Mouse (Mus musculus): ENCODE data around the gene Lgals3bp.

Gene Lgals3bp

DNA sequence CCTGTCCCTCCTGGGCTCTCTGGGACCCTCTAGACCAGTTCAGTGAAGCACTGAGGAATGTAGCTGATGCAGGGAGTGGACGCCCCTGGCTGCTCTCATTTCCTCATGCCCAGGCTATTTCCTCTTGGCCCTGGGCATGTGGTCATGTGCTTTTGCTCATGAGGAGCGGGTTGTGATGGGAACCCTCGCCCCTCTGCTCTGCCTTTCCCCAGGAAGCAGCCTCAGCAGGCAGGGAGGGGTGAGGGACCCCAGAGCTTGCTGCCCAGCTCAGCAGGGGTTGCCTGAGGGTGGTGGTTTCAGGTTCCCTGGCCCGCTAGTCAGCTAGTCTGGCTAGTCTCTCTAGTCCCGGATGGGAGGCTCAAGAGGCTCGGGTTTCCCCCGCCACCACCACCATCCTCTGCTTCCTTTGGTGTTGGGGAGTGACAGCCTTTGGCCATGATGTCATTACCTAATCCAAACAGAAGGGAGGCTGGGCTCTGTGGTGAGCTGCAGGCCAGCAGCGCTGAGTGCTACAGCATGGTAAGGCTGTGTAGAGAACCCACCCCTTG, 38.8 kb downstream of the Lgals3bp start:
- DNase-seq (ENCODE audit: low spot score): no peak

DNA sequence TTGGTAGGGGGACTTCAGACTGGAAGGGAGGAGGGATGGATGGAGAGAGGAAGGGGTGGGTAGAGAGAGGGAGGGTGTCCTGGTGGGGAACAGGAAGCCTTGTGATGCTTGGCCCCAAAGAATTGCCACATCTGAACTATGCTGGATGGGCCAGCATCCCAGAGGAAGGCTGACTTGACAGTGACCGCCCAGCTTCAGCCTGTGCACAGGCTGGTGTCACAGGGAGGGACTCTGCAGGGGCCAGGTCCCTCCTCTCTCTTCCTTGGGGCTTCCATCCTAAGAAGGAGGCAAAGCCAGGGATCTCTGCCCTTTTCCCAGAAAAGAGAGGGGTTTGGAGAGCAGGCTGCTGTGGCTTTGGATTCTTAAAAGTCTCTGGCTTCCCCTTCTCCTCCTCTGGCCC, 39.4 kb downstream of the Lgals3bp start:
- DNase-seq (ENCODE audit: low spot score): no peak

DNA sequence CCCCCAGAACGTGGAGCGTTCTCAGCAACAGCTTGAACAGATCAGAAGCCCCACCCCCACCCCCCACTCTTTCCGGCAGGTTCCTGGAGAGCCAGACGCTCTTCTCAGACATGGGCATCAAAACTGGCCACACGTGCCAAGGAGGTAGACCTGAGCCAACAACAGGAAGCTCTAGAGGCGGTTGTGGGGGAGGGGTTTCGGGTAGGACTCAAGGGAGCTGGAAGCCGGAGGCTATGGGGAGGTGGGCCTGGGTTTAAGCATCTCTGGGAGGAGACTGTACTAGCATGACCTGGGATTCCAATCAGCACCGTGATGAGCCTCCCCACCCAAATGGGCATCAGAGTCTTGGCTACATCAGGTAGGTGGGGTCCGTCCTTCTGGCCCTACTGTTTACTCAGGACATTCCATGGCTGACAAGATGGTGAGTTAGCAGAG, 41.0 kb downstream of the Lgals3bp start:
- peak; percentile 57 for DNase-seq (ENCODE audit: low spot score)

DNA sequence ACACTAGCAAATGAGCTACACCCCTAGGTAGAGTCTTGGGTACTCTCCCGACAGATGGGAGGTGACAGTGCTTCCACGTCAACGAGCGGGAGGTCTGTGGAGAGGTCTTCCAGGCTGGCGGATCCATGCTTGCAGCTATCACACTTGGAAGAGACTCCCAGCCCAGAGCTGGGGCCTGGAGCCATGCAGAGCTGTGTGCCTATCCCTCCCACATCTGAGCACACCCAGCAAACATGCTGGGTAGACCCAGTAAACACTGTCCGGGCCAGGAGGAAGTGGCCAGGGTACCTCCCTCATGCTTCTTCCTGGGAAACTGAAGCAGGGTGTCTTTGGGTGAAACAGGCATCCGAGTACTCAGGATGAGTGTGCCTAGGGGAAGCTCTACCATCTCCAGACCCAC, 41.4 kb downstream of the Lgals3bp start:
- DNase-seq (ENCODE audit: low spot score): no peak

DNA sequence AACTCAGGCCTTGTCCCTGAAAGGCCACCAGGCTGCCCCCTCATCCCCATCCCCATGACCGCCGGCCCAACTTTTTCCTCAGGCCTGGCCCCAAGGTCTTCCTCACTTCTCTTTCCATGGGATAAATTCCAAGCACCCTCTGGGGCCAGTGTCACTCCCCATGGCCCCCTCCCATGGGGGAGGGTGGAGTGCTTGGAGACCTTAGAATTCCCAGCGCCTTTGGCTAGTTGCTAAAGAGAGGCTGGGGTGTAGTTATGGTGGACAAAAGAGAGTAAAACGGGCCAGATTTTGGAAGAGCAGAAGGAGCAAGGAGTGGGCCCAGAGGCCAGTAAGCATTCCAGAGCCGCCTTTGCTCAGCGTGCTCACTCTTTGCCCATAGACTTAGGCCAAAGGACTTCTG, 46.3 kb downstream of the Lgals3bp start, which contains the start of gene Timp2:
Timp2 (minus strand) TSS at position 101 of the 400 bp plus-strand sequence.
- DNase-seq (ENCODE audit: low spot score): no peak

DNA sequence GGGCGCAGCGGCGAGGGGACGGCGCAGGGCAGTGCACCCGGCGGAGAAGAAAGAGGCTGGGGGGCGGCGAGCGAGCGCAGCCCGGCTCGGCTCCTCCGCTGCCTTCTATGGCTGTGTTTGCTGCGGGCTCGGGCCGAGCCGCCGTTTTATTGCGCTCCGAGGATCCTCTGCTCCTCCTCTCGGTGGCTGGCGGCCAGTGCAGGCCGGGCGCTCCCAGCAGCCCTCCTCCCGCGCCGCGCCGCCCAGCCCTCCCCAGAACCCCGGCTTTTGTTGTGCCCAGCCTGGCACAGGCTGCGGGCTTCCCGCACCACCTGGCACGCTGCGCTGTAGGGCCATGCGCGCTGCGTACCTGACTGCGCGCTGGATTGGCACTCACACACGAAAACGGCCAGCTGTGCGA, 46.7 kb downstream of the Lgals3bp start:
- DNase-seq (ENCODE audit: low spot score): peak; percentile 88

DNA sequence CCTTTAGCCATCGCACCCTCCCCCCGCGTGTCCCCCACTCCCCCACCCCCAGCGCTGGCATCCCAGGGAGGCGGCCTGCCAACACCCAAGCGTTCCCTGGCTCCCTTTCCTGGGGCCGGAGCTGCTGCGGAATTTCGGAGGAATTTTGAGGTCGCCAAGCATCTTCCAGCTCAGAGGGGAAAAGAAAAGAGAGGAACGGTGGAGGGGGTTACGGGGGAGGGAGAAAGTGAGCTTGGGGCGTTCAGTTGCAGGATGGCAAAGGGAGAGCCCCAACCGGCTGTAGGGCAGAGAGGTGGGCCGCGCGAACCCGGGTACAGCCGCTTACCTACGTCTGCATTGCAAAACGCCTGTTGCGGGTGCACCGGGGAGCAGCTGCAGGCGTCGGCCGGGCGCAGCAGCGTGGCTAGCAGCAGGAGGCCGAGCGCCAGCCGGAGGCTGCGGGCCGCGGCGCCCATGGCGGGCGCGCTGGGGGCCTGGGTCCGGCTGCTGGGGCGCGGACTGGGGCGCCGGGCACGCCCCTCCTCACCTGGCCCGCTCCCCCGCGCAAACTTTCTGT, 47.2 kb downstream of the Lgals3bp start:
- DNase-seq (ENCODE audit: low spot score): no peak

DNA sequence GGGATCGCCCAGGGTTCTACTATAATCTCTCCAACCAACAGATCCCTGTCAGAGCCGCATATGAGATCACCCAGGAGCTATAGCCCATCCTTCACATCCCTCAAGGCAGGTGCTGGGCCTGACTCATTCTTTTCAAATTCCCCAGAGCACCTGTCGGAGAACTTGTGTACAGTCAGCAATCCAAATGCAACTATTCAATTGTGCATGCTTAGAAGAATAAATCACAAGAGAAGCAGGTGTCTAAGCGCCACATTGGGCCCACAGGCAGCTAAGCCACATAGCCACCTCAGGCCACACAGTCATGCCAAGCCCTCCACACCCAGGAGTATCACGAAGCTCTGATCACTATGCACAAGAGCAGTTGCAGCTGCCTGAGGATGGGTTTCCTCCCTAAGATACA, 52.4 kb downstream of the Lgals3bp start:
- DNase-seq (ENCODE audit: low spot score): no peak

DNA sequence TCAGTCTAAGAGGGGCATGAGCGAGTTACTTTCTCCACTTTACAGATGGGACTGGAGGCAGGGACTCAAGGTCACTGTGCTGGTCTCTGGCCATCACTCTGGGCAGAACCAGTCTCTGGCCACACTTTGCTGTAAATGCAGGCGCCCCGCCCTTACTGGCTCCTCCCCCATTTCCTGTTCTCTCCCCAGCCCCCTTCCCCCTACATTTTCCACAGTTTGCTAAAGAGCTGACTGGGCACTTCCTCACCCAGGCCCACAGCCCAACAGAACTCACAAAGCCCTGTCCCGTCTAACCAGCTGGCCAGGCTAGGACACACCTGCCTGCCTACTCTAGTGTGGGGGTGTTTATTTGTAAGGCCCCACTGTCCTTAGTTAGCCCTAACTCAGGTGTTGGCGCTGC, 53.0 kb downstream of the Lgals3bp start:
- DNase-seq (ENCODE audit: low spot score): peak; percentile 48

DNA sequence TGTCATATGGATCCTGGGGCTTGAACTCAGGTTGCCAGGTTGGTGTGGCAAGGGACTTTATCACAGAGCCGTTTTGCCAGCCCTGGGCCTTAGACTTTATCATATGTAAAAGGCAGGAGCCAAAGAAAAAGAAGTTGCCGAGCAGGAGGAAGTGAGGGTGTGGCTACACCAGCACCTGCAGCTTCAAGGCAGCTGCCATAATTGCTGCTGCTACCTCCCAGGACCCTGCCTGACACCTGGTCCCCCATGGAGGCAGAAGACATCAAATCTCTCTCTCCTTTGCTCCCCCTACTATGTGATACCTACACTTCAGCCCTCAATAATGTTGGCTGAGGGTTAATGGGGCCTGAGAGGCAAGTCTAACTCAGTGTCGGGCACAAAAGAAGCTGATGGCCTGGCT, 53.5 kb downstream of the Lgals3bp start:
- DNase-seq (ENCODE audit: low spot score): no peak

DNA sequence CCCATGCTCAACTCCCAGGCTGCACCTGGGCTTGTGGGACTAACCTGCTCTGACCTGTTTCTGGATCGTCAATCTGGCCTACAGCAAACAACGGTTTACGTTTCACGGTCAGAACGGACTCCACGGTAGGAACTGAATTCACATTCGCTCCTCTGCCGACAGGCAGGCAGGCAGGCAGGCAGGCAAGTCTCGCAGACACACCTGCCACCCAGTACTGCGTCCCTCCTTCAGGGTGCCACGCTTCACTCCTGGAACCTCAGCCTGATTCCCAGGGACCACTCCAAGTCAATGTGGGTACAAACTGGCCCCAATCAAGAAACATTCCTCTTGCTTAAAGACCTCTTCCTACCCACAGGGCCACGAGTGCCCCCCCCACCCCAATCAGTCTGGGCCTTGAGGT, 54.0 kb downstream of the Lgals3bp start:
- DNase-seq (ENCODE audit: low spot score): no peak

DNA sequence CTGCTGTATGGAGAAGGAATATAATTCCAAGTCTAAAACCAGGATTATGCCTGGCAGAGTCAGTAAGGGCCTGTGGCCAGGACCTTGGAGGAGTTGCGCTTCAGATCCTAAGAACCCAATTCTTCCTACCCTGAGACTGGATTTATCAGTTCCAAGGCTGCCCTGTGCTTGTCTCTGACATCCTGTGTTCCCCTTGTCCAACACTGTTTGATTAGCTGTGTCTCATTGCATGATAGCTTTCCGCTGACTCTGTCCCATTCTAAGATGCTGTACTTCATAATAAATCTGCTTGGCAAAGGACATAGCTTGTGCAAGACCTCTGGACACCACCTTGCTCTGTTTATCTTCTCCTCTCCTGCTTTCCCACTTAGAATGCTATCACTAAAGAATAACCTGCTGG, 54.5 kb downstream of the Lgals3bp start:
- DNase-seq (ENCODE audit: low spot score): no peak

DNA sequence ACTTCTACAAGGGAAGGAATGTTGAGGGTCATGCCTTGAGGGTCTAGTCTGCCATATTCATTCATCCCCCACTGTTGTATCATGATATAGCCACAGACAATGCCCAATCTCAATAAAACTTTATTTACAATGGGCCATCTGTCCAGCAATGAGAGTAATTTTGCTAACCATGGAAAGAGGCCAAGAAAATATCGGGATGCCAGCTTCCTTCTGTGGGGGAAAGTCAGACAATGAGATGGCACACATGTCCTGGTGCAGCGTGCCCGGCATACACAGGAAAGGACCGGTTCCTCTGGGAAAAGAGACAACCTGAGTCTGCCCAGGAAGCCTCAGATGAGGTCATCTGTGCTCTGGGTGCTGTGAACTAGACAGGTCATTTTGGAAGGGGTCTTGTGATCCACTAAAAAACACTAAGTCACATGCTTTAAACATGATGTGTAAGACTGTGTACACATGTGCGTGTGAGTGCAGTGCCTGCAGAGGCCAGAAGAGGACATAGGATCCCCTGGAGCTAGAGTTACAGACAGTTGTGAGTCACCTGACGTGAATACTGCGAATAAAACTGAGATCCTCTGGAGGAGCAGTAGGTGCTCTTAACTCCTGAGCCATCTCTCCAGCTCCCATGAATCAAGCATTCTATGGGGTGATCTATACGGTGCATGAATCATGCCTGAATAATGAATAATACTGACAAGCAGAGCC, 55.3 kb downstream of the Lgals3bp start:
- no peak for DNase-seq (ENCODE audit: low spot score)

DNA sequence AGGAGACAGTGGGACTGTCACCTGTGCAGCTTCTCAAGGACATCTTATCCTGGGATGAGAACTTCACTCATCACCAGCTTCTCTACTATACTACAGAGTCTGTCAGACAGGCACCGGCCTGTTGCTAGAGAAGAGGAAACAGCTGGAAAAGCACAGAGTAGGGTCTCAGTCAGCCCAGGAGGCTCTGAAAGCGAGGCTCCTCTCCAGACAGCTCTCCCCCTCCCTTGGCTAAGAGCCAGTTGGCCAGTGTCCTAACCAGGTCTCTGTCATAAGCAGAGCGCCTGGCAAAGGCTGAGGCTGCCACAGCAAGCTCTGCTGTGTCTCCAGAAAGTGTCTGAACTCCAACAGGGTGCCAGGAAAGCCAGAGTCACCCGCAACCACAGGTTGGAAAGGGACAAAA, 56.2 kb downstream of the Lgals3bp start:
- DNase-seq (ENCODE audit: low spot score): no peak

DNA sequence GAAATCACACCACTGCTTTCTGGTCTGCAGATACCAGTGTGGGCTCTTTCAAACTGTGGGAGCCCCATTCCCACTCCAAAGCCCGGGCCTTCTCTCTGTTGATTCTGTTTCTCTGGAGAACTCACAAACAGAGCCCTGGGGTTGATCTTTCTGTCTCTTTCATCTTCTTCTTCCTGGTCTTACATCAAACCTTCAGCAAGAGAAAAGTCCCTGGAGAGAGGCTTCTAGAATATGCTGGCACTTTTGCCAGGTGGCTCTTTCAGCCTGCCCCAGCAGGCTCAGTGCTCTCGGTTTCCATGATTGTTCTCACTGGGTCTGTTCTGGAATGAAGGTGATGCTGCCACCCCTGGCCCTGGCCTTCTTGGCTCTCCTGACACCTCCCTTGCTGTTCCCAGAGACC, 58.3 kb downstream of the Lgals3bp start:
- DNase-seq (ENCODE audit: low spot score): no peak
